Mouse (Mus musculus) midbrain, postnatal 0 days (tissue): ENCODE measurements at regions not wholly inside any gene's neighbourhood (a gene's known extent, or its start where the extent isn't known, plus 50 kb on each side); places are given as distances from the start of the nearest gene placed in this dataset.
"Not testable (repeated sequence)": the region's sequence is repeated elsewhere in the genome, so short reads cannot be mapped to it uniquely, and the experiment has no call there.

Experiments used
- ATAC-seq: fragments of 200-750 bp; cut with Nextera tagmentation; 2 replicates; pipeline ENCODE4 v1.8.0; 2017; ENCODE audit warnings: moderate number of reproducible peaks, mild to moderate bottlenecking, moderate TSS enrichment, moderate library complexity; ENCODE audit not compliant: low FRiP score
- DNase-seq: peaks from one replicate; pipeline ENCODE4 v3.0.0-alpha.2; 2015; ENCODE audit warnings: low spot score
- H3K27ac ChIP-seq: fragments of 300-500 bp; sonication (generic); 2 replicates; pipeline ENCODE4 v1.5.1; 2014; ENCODE audit warnings: low read depth, mild to moderate bottlenecking, low read length, mixed read lengths
- H3K27me3 ChIP-seq: fragments of 300-500 bp; sonication (generic); 2 replicates; pipeline ENCODE4 v1.6.1; 2014; ENCODE audit warnings: low read length, control low read depth, mixed read lengths; ENCODE audit not compliant: insufficient read depth
- H3K36me3 ChIP-seq: fragments of 300-500 bp; sonication (generic); 2 replicates; pipeline ENCODE4 v1.6.1; 2014; ENCODE audit warnings: low read length, control low read depth, mixed read lengths; ENCODE audit not compliant: insufficient read depth
- H3K4me1 ChIP-seq: fragments of 300-500 bp; sonication (generic); 2 replicates; pipeline ENCODE4 v1.6.1; 2014; ENCODE audit warnings: mild to moderate bottlenecking, control low read depth, antibody characterized with exemption, low read length, mixed read lengths; ENCODE audit not compliant: insufficient read depth
- H3K4me2 ChIP-seq: fragments of 300-500 bp; sonication (generic); 2 replicates; pipeline ENCODE4 v1.6.1; 2014; ENCODE audit warnings: low read depth, mild to moderate bottlenecking, low read length, mixed read lengths; ENCODE audit not compliant: poor library complexity, severe bottlenecking
- H3K4me3 ChIP-seq: fragments of 300-500 bp; sonication (generic); 2 replicates; pipeline ENCODE4 v1.5.1; 2014; ENCODE audit warnings: low read depth, mild to moderate bottlenecking, low read length, moderate library complexity
- H3K9ac ChIP-seq: fragments of 300-500 bp; sonication (generic); replicated peaks from 2 replicates; pipeline ENCODE4 v1.6.1; 2014; ENCODE audit warnings: mild to moderate bottlenecking, low read length, moderate library complexity, mixed read lengths; ENCODE audit not compliant: poor library complexity, severe bottlenecking
- H3K9me3 ChIP-seq: fragments of 300-500 bp; sonication (generic); 2 replicates; pipeline ENCODE4 v1.6.1; 2016; ENCODE audit warnings: low read length, control low read depth
- CTCF ChIP-seq: IDR thresholded peaks from 2 replicates; pipeline ENCODE4 v1.5.1; 2016; ENCODE audit warnings: antibody characterized with exemption, mild to moderate bottlenecking
- WGBS: fragments of 180-500 bp; shearing (Covaris S2); extraction: QIAGEN DNeasy Blood & Tissue Kit; methylation state at CpG from one replicate; pipeline ENCODE4 v1.1.7; 2014; 5-methylcytosine and 5-hydroxymethylcytosine counted together

- Histone ChIP-seq H3K9ac (no peak overlapping the region), H3K4me2 (no peak overlapping the region), H3K4me1 (no peaks in the 10 kb centered on the region), H3K4me3 (no peak overlapping the region), H3K9me3 (no peaks in the 10 kb centered on the region), H3K36me3 (no peaks in the 10 kb centered on the region), H3K27me3 (no peaks in the 10 kb centered on the region), H3K27ac (no peak overlapping the region)
- ATAC-seq: no peak
- no peak for DNase-seq
- WGBS: 91% methylated on average over 2 of the region's 2 CpGs
- no peak for TF ChIP-seq CTCF
These were observed 50.0 kb upstream of the Klhl24 start for GRCm38 (mm10) chr16:20047356-20047755.

- not testable (repeated sequence) for H3K4me3 ChIP-seq, H3K27me3 ChIP-seq, H3K4me2 ChIP-seq, H3K9ac ChIP-seq, H3K27ac ChIP-seq, ATAC-seq, H3K36me3 ChIP-seq, DNase-seq, H3K4me1 ChIP-seq, H3K9me3 ChIP-seq
- 77% methylated on average over 2 of the region's 2 CpGs for WGBS
These were observed 52.3 kb upstream of the Klhl6 start for GRCm38 (mm10) chr16:20035166-20035565.

GRCm38 (mm10) chr16:20032328-20033081 lies 49.7 kb upstream of the Klhl6 start:
- TF ChIP-seq CTCF: no peak
- no peaks in the 10 kb centered on the region for H3K9me3 ChIP-seq
- no peaks in the 10 kb centered on the region for H3K36me3 ChIP-seq
- no peak overlapping the region for H3K4me2 ChIP-seq
- no peak overlapping the region for H3K9ac ChIP-seq
- no peak overlapping the region for H3K4me3 ChIP-seq
- DNase-seq: peak; percentile 6
- ATAC-seq: no peak
- H3K4me1 ChIP-seq: no peaks in the 10 kb centered on the region
- WGBS: 79% methylated on average over 4 of the region's 4 CpGs
- no peaks in the 10 kb centered on the region for H3K27me3 ChIP-seq
- H3K27ac ChIP-seq: no peak overlapping the region
